Comparison of ENCODE assay signal across 8 mouse cellular contexts in genomic region chr2:3418883-3419431, GRCm38 (mm10). TPM values are rescaled to one million over a fixed set of nuclear protein-coding genes. Genes with fewer than 3 reads are reported as not detected.
DNase-seq lines count a peak whose midpoint lies in the region; ATAC-seq and TF ChIP-seq lines count a peak whose summit lies in the region.

No protein-coding gene starts in this region.

- peak; percentile 93 for DNase-seq in MEL (ENCODE audit: low read depth, low spot score)
- DNase-seq in cerebellum, adult 2 months: peak; percentile 89 to 91
- DNase-seq in forelimb bud, embryonic 11.5 days (ENCODE audit: low read depth, low spot score): peak; percentile 92
- peak; percentile 97 for DNase-seq in hindbrain, embryonic 10.5 days (ENCODE audit: low spot score)
- peak; percentile 95 for DNase-seq in layer of hippocampus, adult 9-11 months
- DNase-seq in lung, postnatal 0 days (ENCODE audit: low spot score): peak; percentile 97
- peak; percentile 93 for DNase-seq in ovary, postnatal 14 days (ENCODE audit: low spot score)
- DNase-seq in thymus, postnatal 14 days: peak; percentile 91

- peak in 1 of 2 experiments; percentile 68; a peak in 2 of 4 replicates for TF ChIP-seq POLR2A in MEL (IDR thresholded peaks at IDR 0.05; ENCODE audit: control insufficient read depth in 1 of 2, insufficient read depth in 1 of 2, low read depth in 1 of 2, low read length in 2 of 2, poor library complexity in 1 of 2)
- 0 out of 2 replicates have a peak, but pooled peaks have one; percentile 18 for TF ChIP-seq POLR2A in cerebellum, adult 2 months (IDR thresholded peaks at IDR 0.05; ENCODE audit: borderline replicate concordance, insufficient read depth, low read length)

- H3K4me3 ChIP-seq in MEL (ENCODE audit: control insufficient read depth in 1 of 2, insufficient read depth in 1 of 2, low read depth in 2 of 2, low read length in 2 of 2): peak overlapping the region; percentile 49 to 80
- peak overlapping the region; percentile 89 for H3K4me3 ChIP-seq in cerebellum, adult 2 months (replicated peaks; ENCODE audit: insufficient read depth, low read depth, low read length)
- peak overlapping the region; percentile 60 for H3K4me3 ChIP-seq in hindbrain, embryonic 10.5 days
- H3K4me3 ChIP-seq in lung, postnatal 0 days (ENCODE audit: low read depth, low read length): peak overlapping the region; percentile 50

- H3K27ac ChIP-seq in MEL (ENCODE audit: control insufficient read depth, low read depth, low read length): peak overlapping the region; percentile 17; the same call in 1 of the 2 replicates
- H3K27ac ChIP-seq in cerebellum, adult 2 months (ENCODE audit: insufficient read depth, low read length): no peak overlapping the region
- H3K27ac ChIP-seq in hindbrain, embryonic 10.5 days: peak overlapping the region; percentile 62
- H3K27ac ChIP-seq in lung, postnatal 0 days (ENCODE audit: low read length): no peak overlapping the region

- peaks cover 0 to 10% of the 10 kb centered on the region in 2 experiments; a peak in 2 of 4 replicates for H3K4me1 ChIP-seq in MEL (ENCODE audit: control insufficient read depth in 1 of 2, insufficient read depth in 2 of 2, low read length in 2 of 2)
- no peaks in the 10 kb centered on the region for H3K4me1 ChIP-seq in cerebellum, adult 2 months (ENCODE audit: control insufficient read depth, insufficient read depth, low read length)
- H3K4me1 ChIP-seq in hindbrain, embryonic 10.5 days (replicated peaks): peaks cover 23% of the 10 kb centered on the region
- H3K4me1 ChIP-seq in lung, postnatal 0 days (ENCODE audit: insufficient read depth, low read depth, low read length): no peaks in the 10 kb centered on the region; the same call in 1 of the 2 replicates

- no peaks in the 10 kb centered on the region for H3K9me3 ChIP-seq in MEL (replicated peaks; ENCODE audit: insufficient read depth, low read length)
- 0 out of 2 replicates have a peak, but pooled peaks cover under 1% of the 10 kb centered on the region for H3K9me3 ChIP-seq in hindbrain, embryonic 10.5 days
- no peaks in the 10 kb centered on the region for H3K9me3 ChIP-seq in lung, postnatal 0 days (ENCODE audit: low read length)

- peak overlapping the region; percentile 70 for H3K9ac ChIP-seq in MEL (ENCODE audit: control insufficient read depth, low read depth, low read length, poor library complexity, severe bottlenecking)
- H3K9ac ChIP-seq in lung, postnatal 0 days (replicated peaks; ENCODE audit: low read depth): no peak overlapping the region

- TF ChIP-seq RAD21 in MEL (IDR thresholded peaks at IDR 0.05; ENCODE audit: low read depth, low read length): no peak

- TF ChIP-seq EP300 in MEL (IDR thresholded peaks at IDR 0.05; ENCODE audit: low read depth in 1 of 2, low read length in 2 of 2): no peak
- no peak for TF ChIP-seq EP300 in lung, postnatal 0 days (IDR thresholded peaks at IDR 0.05)

- H3K27me3 ChIP-seq in MEL (ENCODE audit: control insufficient read depth in 1 of 2, insufficient read depth in 2 of 2, low read length in 2 of 2): no peaks in the 10 kb centered on the region
- no peaks in the 10 kb centered on the region for H3K27me3 ChIP-seq in cerebellum, adult 2 months (ENCODE audit: control insufficient read depth, insufficient read depth, low read length)
- peaks cover 29% of the 10 kb centered on the region for H3K27me3 ChIP-seq in hindbrain, embryonic 10.5 days (ENCODE audit: insufficient read depth, poor library complexity, severe bottlenecking)
- H3K27me3 ChIP-seq in lung, postnatal 0 days (replicated peaks; ENCODE audit: insufficient read depth, low read length): no peaks in the 10 kb centered on the region

- no peaks in the 10 kb centered on the region for H3K79me2 ChIP-seq in MEL (ENCODE audit: control insufficient read depth, insufficient read depth, low read length, poor library complexity)

- ATAC-seq in lung, postnatal 0 days: peak; percentile 96

- H3K4me2 ChIP-seq in lung, postnatal 0 days (replicated peaks; ENCODE audit: low read depth, low read length): peak overlapping the region; percentile 82

- no peak for TF ChIP-seq CTCF in MEL (IDR thresholded peaks at IDR 0.05 in 2 of 3, conservative IDR thresholded peaks at IDR 0.05 in 1 of 3; ENCODE audit: control insufficient read depth in 1 of 3, insufficient read depth in 1 of 3, low read depth in 2 of 3, low read length in 3 of 3, poor library complexity in 1 of 3, severe bottlenecking in 1 of 3)
- no peak for TF ChIP-seq CTCF in cerebellum, adult 2 months (IDR thresholded peaks at IDR 0.05; ENCODE audit: borderline replicate concordance, insufficient read depth, low read depth, low read length)
- no peak; the same call in 1 of the 2 replicates for TF ChIP-seq CTCF in lung, postnatal 0 days (IDR thresholded peaks at IDR 0.05)

- WGBS in cerebellum, adult 2 months: 1% methylated on average over 38 of the region's 38 CpGs
- 3% methylated on average over 38 of the region's 38 CpGs for WGBS in hindbrain, embryonic 10.5 days
- WGBS in lung, postnatal 0 days: under 1% methylated on average over 38 of the region's 38 CpGs

- H3K36me3 ChIP-seq in MEL (ENCODE audit: control insufficient read depth in 1 of 2, insufficient read depth in 2 of 2, low read length in 2 of 2): peaks cover 0 to 8% of the 10 kb centered on the region in 2 experiments; a peak in 2 of 4 replicates
- no peaks in the 10 kb centered on the region for H3K36me3 ChIP-seq in hindbrain, embryonic 10.5 days
- no peaks in the 10 kb centered on the region for H3K36me3 ChIP-seq in lung, postnatal 0 days (ENCODE audit: insufficient read depth, low read length)

TF ChIP-seq in MEL, 35 proteins besides CTCF, POLR2A, EP300 and RAD21 (continues in another document):
- TF ChIP-seq NRF1 (IDR thresholded peaks at IDR 0.05; ENCODE audit: insufficient read depth, low read depth, low read length, poor library complexity, severe bottlenecking): peak; percentile 88
- TF ChIP-seq MXI1 (IDR thresholded peaks at IDR 0.05; ENCODE audit: low read depth, low read length): peak; percentile 100
- TF ChIP-seq GABPA (IDR thresholded peaks at IDR 0.05; ENCODE audit: low read depth, low read length): no peak
- TF ChIP-seq ZKSCAN1 (IDR thresholded peaks at IDR 0.05; ENCODE audit: low read depth, low read length): no peak
- peak; percentile 99 for TF ChIP-seq SIN3A (IDR thresholded peaks at IDR 0.05; ENCODE audit: low read length)
- TF ChIP-seq MAX (IDR thresholded peaks at IDR 0.05; ENCODE audit: low read length): peak; percentile 93
- 0 out of 2 replicates have a peak, but pooled peaks have one; percentile 17 for TF ChIP-seq MAZ (IDR thresholded peaks at IDR 0.05; ENCODE audit: low read depth, low read length)
- TF ChIP-seq POLR2AphosphoS5 (IDR thresholded peaks at IDR 0.05; ENCODE audit: borderline replicate concordance, low read depth, low read length): no peak
- 0 out of 2 replicates have a peak, but pooled peaks have one; percentile 28 for TF ChIP-seq MYB (IDR thresholded peaks at IDR 0.05; ENCODE audit: low read depth, low read length)
- TF ChIP-seq NELFE (IDR thresholded peaks at IDR 0.05; ENCODE audit: low read depth, low read length): peak; percentile 72
- no peak for TF ChIP-seq JUND (IDR thresholded peaks at IDR 0.05; ENCODE audit: low read depth, low read length)
- no peak for TF ChIP-seq E2F4 (IDR thresholded peaks at IDR 0.05; ENCODE audit: borderline replicate concordance, low read depth, low read length)
- TF ChIP-seq POLR2AphosphoS2 (IDR thresholded peaks at IDR 0.05; ENCODE audit: low read length): no peak
- TF ChIP-seq ZMIZ1 (IDR thresholded peaks at IDR 0.05; ENCODE audit: low read depth, low read length): 0 out of 2 replicates have a peak, but pooled peaks have one; percentile 48
- peak; percentile 53; the same call in 1 of the 2 replicates for TF ChIP-seq ETS1 (IDR thresholded peaks at IDR 0.05; ENCODE audit: low read depth, low read length)
- peak in 1 of 2 experiments; percentile 37; a peak in 1 of 4 replicates for TF ChIP-seq USF2 (IDR thresholded peaks at IDR 0.05; ENCODE audit: borderline replicate concordance in 1 of 2, insufficient read depth in 1 of 2, low read depth in 1 of 2, low read length in 2 of 2)
- 0 out of 2 replicates have a peak, but pooled peaks have one; percentile 46 for TF ChIP-seq MYC (IDR thresholded peaks at IDR 0.05; ENCODE audit: low read depth, low read length)

RNA-seq across cellular contexts. Expression of gene Meig1, which starts 3.5 kb away (rescaled TPM):
- total RNA-seq in MEL (2012; rRNA removed): 0.33 TPM in 1 of 2 replicates, not detected in the other
- not detected for polyA plus RNA-seq in MEL (2012; ENCODE audit: insufficient read depth in 1 of 2, insufficient read length in 2 of 2, low read depth in 1 of 2, low replicate concordance in 2 of 2, missing spikeins in 1 of 2)
- polyA plus RNA-seq in cerebellum, adult 2 months (2012; rRNA removed): 1.4 and 2.1 TPM in 2 replicates
- polyA plus RNA-seq in hindbrain, embryonic 10.5 days (2016; fragmentation: Nextera tagmentation; extraction: Ambion mirVana): 1.3 and 6.5 TPM in 2 replicates
- polyA plus RNA-seq in lung, postnatal 0 days (2015; fragmentation: Nextera tagmentation; extraction: Ambion mirVana): 27.0 and 34.6 TPM in 2 replicates

RNA-seq across cellular contexts. Expression of gene Dclre1c, which starts 5.0 kb away (rescaled TPM):
- 7.2 and 7.5 TPM in 2 replicates for total RNA-seq in MEL (2012; rRNA removed)
- 100 to 1,000 TPM in 1 of 2 experiments, 10 to 100 TPM in 1; 13.8 to 162 TPM for polyA plus RNA-seq in MEL (2012; ENCODE audit: insufficient read depth in 1 of 2, insufficient read length in 2 of 2, low read depth in 1 of 2, low replicate concordance in 2 of 2, missing spikeins in 1 of 2)
- 9.2 and 9.5 TPM in 2 replicates for polyA plus RNA-seq in cerebellum, adult 2 months (2012; rRNA removed)
- polyA plus RNA-seq in hindbrain, embryonic 10.5 days (2016; fragmentation: Nextera tagmentation; extraction: Ambion mirVana): 7.4 and 8.4 TPM in 2 replicates
- 3.0 and 4.0 TPM in 2 replicates for polyA plus RNA-seq in lung, postnatal 0 days (2015; fragmentation: Nextera tagmentation; extraction: Ambion mirVana)

RNA-seq across cellular contexts. Expression of gene Olah, which starts 21.9 kb away (rescaled TPM):
- total RNA-seq in MEL (2012; rRNA removed): not detected in 2 replicates
- not detected for polyA plus RNA-seq in MEL (2012; ENCODE audit: insufficient read depth in 1 of 2, insufficient read length in 2 of 2, low read depth in 1 of 2, low replicate concordance in 2 of 2, missing spikeins in 1 of 2)
- 0.06 TPM in 1 of 2 replicates, not detected in the other for polyA plus RNA-seq in cerebellum, adult 2 months (2012; rRNA removed)
- polyA plus RNA-seq in hindbrain, embryonic 10.5 days (2016; fragmentation: Nextera tagmentation; extraction: Ambion mirVana): not detected in 2 replicates
- polyA plus RNA-seq in lung, postnatal 0 days (2015; fragmentation: Nextera tagmentation; extraction: Ambion mirVana): 1.3 TPM in 1 of 2 replicates, not detected in the other

RNA-seq across cellular contexts. Expression of gene Suv39h2, which starts 55.9 kb away (rescaled TPM):
- total RNA-seq in MEL (2012; rRNA removed): 13.9 and 14.3 TPM in 2 replicates
- polyA plus RNA-seq in MEL (2012; ENCODE audit: insufficient read depth in 1 of 2, insufficient read length in 2 of 2, low read depth in 1 of 2, low replicate concordance in 2 of 2, missing spikeins in 1 of 2): 10 to 100 TPM in 1 of 2 experiments, not detected in 1; 16.0 TPM
- polyA plus RNA-seq in cerebellum, adult 2 months (2012; rRNA removed): 2.5 and 2.6 TPM in 2 replicates
- 27.2 and 38.9 TPM in 2 replicates for polyA plus RNA-seq in hindbrain, embryonic 10.5 days (2016; fragmentation: Nextera tagmentation; extraction: Ambion mirVana)
- 1.3 and 1.6 TPM in 2 replicates for polyA plus RNA-seq in lung, postnatal 0 days (2015; fragmentation: Nextera tagmentation; extraction: Ambion mirVana)

Comparison
In these comparisons a context has a peak if more than half of its experiments do, and no peak if none do; other contexts are left out.
1. H3K27ac ChIP-seq: peak in MEL (single experiment) and hindbrain, embryonic 10.5 days (single experiment); none in cerebellum, adult 2 months (single experiment) and lung, postnatal 0 days (single experiment).
2. Peak in every context shown above with its lines, with median percentiles within 50 percentile points of each other: DNase-seq and H3K4me3 ChIP-seq.